Mouse (Mus musculus): ENCODE results near the gene Unc13c.

- TF ChIP-seq TAL1 (IDR thresholded peaks at IDR 0.05; ENCODE audit: low read length) (no peak), GATA1 (IDR thresholded peaks at IDR 0.05; ENCODE audit: low read length) (no peak)
Observed at GRCm38 (mm10) chr9:73713508-73713907, 255.3 kb downstream of the Unc13c start.

Measured in erythroblast, embryonic 14.5 days (primary cell).